Mouse (Mus musculus) left cerebral cortex, adult 2 months (tissue): ENCODE measurements at regions not wholly inside any gene's neighbourhood (a gene's known extent, or its start where the extent isn't known, plus 50 kb on each side); places are given as distances from the start of the nearest gene placed in this dataset.

Experiments
- DNase-seq, 2 experiments: peaks; one replicate each; pipeline ENCODE4 v3.0.0; 2021 to 2022; ENCODE audit warnings: low spot score in 2 of 2, mixed read lengths in 1 of 2; ENCODE audit errors: extremely low spot score in 1 of 2
- H3K27ac ChIP-seq: fragments of 200-600 bp; 2 replicates; pipeline ENCODE4 v1.8.1; 2022
- H3K4me3 ChIP-seq: fragments of 200-600 bp; 2 replicates; pipeline ENCODE4 v1.8.1; 2022
- CTCF ChIP-seq: fragments of 200-600 bp; IDR thresholded peaks from 2 replicates; pipeline ENCODE4 v1.8.1; 2022; ENCODE audit warnings: antibody characterized with exemption, mild to moderate bottlenecking, moderate library complexity
- intact Hi-C: fragments of 180-260 bp; cut with DNase I; formaldehyde crosslinking; loops from one replicate; pipeline ENCODE4 v1.15.1; 2025

GRCm38 (mm10) chr7:58310096-58310495 is 345.9 kb upstream of the Atp10a start:
- Histone ChIP-seq H3K27ac (no peak overlapping the region), H3K4me3 (no peak overlapping the region)
- no peak for TF ChIP-seq CTCF
- intact Hi-C loops, result no loop called here
- DNase-seq, result no peak

DNA sequence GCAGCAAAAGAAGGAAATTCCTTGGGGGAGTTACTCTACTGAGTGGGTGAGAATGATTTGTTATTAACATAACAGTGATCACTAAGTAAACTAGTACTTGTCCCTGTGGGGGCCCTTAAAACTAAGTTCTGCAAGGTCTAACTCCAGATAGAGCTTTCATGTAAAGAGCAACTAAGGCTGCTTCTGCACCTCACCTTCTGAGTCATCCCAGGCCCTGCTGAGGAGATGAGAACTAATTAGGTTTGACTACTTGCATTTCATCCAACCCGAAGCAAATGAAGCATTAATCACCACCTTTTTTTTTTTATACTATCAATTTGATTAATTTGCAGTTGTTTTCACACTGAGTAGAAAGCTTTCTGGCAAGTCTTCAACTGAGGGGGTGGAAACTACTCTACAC is 333.6 kb upstream of the Atp10a start:
- no peak overlapping the region for H3K4me3 ChIP-seq
- H3K27ac ChIP-seq, result no peak overlapping the region
- intact Hi-C loops, result no loop called here
- no peak for TF ChIP-seq CTCF
- no peak for DNase-seq

DNA sequence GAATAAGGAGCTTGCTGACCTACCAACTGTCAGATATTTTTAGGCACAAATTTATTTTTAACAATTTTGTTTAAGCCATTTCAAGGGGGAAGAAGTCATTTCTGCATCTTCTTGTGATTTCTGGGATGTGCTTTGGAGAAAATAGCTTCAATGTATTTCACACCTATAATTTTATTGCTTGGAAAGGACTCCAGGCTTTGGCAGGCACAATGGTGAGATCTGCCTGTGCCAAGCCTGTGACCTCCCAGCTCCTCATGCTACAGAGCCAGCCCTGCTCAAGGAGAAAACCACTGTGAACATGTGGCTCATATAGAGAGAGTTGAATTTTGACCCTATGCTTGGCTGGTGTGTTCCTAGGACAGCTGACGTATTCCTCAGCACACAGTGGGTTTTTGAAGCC is 288.6 kb upstream of the Atp10a start:
- intact Hi-C loops, result no loop called here

GRCm38 (mm10) chr7:58383401-58383800 is 272.6 kb upstream of the Atp10a start:
- Histone ChIP-seq H3K4me3 (no peak overlapping the region), H3K27ac (no peak overlapping the region; the same call in 1 of the 2 replicates)
- TF ChIP-seq CTCF, result no peak
- intact Hi-C loops, result no loop called here
- DNase-seq, result peak in 1 of 2 experiments; percentile 52

More for the DNA sequence above, 288.6 kb upstream of the Atp10a start:
- Histone ChIP-seq H3K4me3 (no peak overlapping the region), H3K27ac (no peak overlapping the region)
- no peak for DNase-seq
- no peak for TF ChIP-seq CTCF

GRCm38 (mm10) chr7:58388326-58388725 is 267.6 kb upstream of the Atp10a start:
- Histone ChIP-seq H3K27ac (no peak overlapping the region), H3K4me3 (no peak overlapping the region)
- intact Hi-C loops, result no loop called here
- TF ChIP-seq CTCF, result no peak
- DNase-seq, result no peak

DNA sequence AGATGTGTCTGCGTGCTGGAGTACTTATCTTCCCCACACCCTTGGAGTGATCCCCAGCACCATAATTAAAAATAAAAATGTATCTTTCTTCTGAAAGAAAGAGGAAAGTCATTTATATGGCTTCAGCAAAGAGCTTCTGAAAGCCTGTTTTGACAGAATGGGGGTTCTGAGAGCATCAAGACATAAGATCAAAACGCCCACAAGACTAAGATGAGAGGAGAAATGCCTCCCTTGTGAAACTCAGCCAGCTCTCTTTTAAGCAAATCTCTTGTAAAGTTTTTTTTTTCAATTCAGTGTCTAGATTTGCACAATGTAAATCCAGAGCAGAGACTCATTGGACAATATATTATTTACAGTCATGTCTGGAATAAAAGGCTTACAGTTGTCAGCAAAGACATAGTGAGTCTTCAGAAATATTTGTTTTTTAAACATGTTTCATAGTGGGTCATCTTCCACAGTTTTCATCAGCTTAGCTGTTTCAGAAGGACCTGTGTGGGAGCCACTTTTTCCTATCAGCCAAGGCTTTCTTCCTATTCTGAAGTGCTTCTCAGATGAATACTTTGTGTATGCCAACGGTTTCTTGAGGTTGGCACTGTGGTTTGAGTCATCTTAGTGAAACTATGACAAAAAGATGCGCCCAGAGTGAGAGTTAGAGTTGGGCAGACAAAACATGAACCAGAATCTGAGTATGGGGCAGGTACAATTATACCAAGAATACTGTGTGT is 263.4 kb upstream of the Atp10a start:
- no peak for TF ChIP-seq CTCF
- H3K4me3 ChIP-seq, result no peak overlapping the region
- intact Hi-C loops, result loop anchor here (10.0 kb wide), 4 partner anchors 148 to 878 kb away; partner anchors contain the start of genes Gabra5 and Ube3a
- H3K27ac ChIP-seq, result no peak overlapping the region
- no peak for DNase-seq

GRCm38 (mm10) chr7:58397992-58398391 is 258.0 kb upstream of the Atp10a start:
- intact Hi-C loops, result loop anchor here (2.0 to 10.0 kb wide), 5 partner anchors 153 to 883 kb away; partner anchors contain the start of genes Gabra5 and Ube3a
- no peak for DNase-seq
- H3K4me3 ChIP-seq, result peak overlapping the region; percentile 55; the same call in 1 of the 2 replicates
- no peak for TF ChIP-seq CTCF
- H3K27ac ChIP-seq, result peak overlapping the region; percentile 99

DNA sequence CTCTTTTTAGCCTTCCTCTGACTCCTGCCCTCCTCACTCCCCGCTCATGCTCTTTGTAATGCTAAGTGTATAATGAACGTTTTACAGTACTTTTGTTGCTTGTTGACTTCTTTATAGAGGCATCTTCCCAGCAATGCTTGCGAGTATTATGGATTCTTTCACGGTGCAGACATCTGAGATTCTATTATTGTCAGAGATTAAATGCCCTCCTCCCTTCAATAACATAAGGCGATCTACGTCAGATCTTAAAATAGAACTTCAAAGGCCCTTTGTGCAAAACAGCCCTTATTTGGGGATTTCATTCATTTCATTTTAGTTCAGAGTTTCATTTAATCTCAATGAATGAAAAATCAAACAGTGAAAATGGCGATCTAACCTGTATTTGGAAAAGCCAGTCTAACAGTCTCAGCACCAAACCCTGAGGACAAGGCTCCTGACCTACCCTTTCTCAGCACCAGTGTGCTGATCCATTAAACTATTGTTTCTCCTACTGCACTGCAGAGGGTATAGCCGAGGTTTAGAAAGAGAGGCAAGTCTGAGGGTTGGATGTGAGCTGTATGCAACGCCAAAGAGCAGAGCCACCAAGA is 257.3 kb upstream of the Atp10a start:
- TF ChIP-seq CTCF, result no peak
- H3K27ac ChIP-seq, result peak overlapping the region; percentile 99
- peak overlapping the region; percentile 55 for H3K4me3 ChIP-seq
- intact Hi-C loops, result loop anchor here (2.0 to 10.0 kb wide), 5 partner anchors 154 to 884 kb away; partner anchors contain the start of genes Gabra5 and Ube3a
- DNase-seq, result no peak

- peak overlapping the region; percentile 99 for H3K27ac ChIP-seq
- TF ChIP-seq CTCF, result no peak
- intact Hi-C loops, result loop anchor here (2.0 to 10.0 kb wide), 5 partner anchors 154 to 884 kb away; partner anchors contain the start of genes Gabra5 and Ube3a
- DNase-seq, result peak; percentile 95
- peak overlapping the region; percentile 55 for H3K4me3 ChIP-seq
These were observed 256.8 kb upstream of the Atp10a start for GRCm38 (mm10) chr7:58399145-58399604.

DNA sequence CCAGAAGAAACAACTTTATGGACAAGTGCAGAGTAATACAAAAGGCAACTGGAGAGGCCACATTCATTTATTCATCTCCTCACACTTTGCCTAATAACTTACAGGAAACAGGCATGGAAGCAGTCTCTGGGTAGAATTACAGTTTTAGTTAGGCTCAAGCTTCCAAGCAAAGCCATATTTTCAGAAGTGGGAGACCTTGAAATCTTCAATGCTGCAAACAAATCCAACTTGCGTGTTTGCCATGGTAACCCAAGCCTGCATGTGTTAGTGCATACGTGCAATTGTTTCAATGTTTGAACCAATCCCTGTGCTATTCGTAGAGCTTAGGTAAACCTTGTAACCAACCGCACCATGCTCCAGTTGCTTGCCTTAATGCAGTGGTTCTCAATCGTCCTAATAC is 256.3 kb upstream of the Atp10a start:
- H3K4me3 ChIP-seq, result peak overlapping the region; percentile 55
- H3K27ac ChIP-seq, result peak overlapping the region; percentile 55
- intact Hi-C loops, result loop anchor here (2.0 to 10.0 kb wide), 5 partner anchors 155 to 885 kb away; partner anchors contain the start of genes Gabra5 and Ube3a
- no peak for TF ChIP-seq CTCF
- no peak for DNase-seq

DNA sequence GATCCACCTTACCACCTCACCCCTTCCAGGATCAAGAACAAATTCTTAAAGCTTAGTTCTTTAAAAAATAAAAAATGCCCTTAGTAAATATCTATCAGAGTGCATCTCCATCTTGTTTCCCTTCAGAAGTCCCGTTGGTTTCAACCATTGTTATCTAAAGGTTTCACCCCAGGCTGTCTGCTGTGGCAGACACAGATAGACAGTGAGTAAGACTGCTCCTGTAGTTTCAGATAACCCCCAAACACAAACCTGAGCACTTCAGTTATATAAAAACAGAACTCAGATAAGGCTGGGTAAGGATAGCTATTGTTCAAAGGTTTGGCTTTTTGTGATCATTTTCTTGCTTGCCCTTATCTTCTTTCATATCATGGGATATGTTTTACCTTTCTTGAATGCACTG is 255.4 kb upstream of the Atp10a start:
- intact Hi-C loops, result no loop called here
- no peak overlapping the region for H3K4me3 ChIP-seq
- TF ChIP-seq CTCF, result no peak
- no peak overlapping the region for H3K27ac ChIP-seq
- DNase-seq, result no peak

DNA sequence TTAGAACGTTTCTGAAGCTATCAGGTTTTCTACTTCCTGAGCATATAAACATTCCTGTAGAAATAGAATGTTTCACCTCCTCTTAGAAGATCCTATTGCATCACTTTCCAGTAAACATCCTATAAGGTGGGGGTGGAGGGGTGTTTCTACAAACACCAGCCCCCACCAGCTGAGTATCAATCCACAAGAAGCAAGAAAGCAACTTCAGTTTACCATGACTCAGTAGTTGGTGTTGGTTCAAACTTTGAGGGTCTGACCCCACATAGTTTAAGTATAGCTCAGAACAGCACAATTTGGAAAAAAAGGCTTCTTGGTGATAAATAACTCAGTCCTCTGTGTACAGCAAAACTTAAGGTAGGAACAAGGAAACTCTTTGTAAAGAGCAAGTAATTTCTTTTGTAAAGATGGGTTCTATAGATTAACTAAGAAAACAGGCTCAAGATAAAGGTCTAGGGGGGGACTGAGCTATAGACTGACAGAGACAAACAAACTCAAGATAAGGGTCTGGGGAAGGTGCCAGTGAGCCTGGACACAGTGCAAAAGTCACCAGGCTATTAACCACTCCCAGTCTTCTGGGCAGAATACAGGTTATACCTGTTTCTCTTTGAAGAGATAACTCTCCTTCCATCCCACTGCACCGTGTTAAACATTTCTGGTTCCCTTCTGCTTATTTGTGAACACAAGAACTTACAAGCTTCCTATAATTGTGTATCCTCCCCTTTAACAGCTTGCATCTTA is 218.9 kb upstream of the Atp10a start:
- Histone ChIP-seq H3K4me3 (no peak overlapping the region), H3K27ac (no peak overlapping the region)
- intact Hi-C loops, result no loop called here
- no peak for TF ChIP-seq CTCF
- DNase-seq, result no peak
